Mouse (Mus musculus) forelimb bud, embryonic 11.5 days (tissue): ENCODE results near the gene Trmt11.
"Not testable (repeated sequence)": the region's sequence is repeated elsewhere in the genome, so short reads cannot be mapped to it uniquely, and the experiment has no call there.

Source experiments
- DNase-seq: peaks from one replicate; pipeline ENCODE4 v3.0.0-alpha.2; 2012; ENCODE audit warnings: low read depth, low spot score

Gene Trmt11

GRCm38 (mm10) chr10:30600542-30600966 is at the start of gene Trmt11:
Trmt11 (minus strand) TSS chr10:30600749.
- peak; percentile 83 for DNase-seq

- no peak for DNase-seq
Observed at GRCm38 (mm10) chr10:30647681-30648080, 47.1 kb upstream of the Trmt11 start.

GRCm38 (mm10) chr10:30638216-30638615 is 37.7 kb upstream of the Trmt11 start:
- no peak for DNase-seq

GRCm38 (mm10) chr10:30636474-30637154 is 36.1 kb upstream of the Trmt11 start:
- not testable (repeated sequence) for DNase-seq

GRCm38 (mm10) chr10:30632718-30633117 is 32.2 kb upstream of the Trmt11 start:
- DNase-seq = no peak

- no peak for DNase-seq
Observed at GRCm38 (mm10) chr10:30629977-30630376, 29.4 kb upstream of the Trmt11 start.

GRCm38 (mm10) chr10:30629513-30629912 is 29.0 kb upstream of the Trmt11 start, which contains the start of gene Hint3:
Hint3 (minus strand) TSS chr10:30629632.
- no peak for DNase-seq

- DNase-seq = not testable (repeated sequence)
Observed at GRCm38 (mm10) chr10:30628444-30628843, 27.9 kb upstream of the Trmt11 start.

GRCm38 (mm10) chr10:30627548-30627947 is 27.0 kb upstream of the Trmt11 start:
- DNase-seq = no peak

- DNase-seq = no peak
Observed at GRCm38 (mm10) chr10:30624161-30625019, 23.8 kb upstream of the Trmt11 start.

GRCm38 (mm10) chr10:30622928-30623327 is 22.4 kb upstream of the Trmt11 start:
- DNase-seq = no peak

- DNase-seq = no peak
Observed at GRCm38 (mm10) chr10:30618918-30619210, 18.3 kb upstream of the Trmt11 start.

- peak; percentile 97 for DNase-seq
Observed at GRCm38 (mm10) chr10:30618091-30618917, 17.8 kb upstream of the Trmt11 start.

GRCm38 (mm10) chr10:30613039-30613438 is 12.5 kb upstream of the Trmt11 start:
- DNase-seq = no peak

- DNase-seq = no peak
Observed at GRCm38 (mm10) chr10:30609614-30610013, 9.1 kb upstream of the Trmt11 start.

- no peak for DNase-seq
Observed at GRCm38 (mm10) chr10:30608109-30608508, 7.6 kb upstream of the Trmt11 start.

- DNase-seq = peak; percentile 26
Observed at GRCm38 (mm10) chr10:30600094-30600534, 435 bp downstream of the Trmt11 start.

GRCm38 (mm10) chr10:30587037-30587436 is 13.5 kb downstream of the Trmt11 start:
- DNase-seq = peak; percentile 11

GRCm38 (mm10) chr10:30585691-30586090 is 14.9 kb downstream of the Trmt11 start:
- no peak for DNase-seq

GRCm38 (mm10) chr10:30577670-30578280 is 22.8 kb downstream of the Trmt11 start:
- DNase-seq = no peak

- no peak for DNase-seq
Observed at GRCm38 (mm10) chr10:30566364-30566763, 34.2 kb downstream of the Trmt11 start.
